Mouse (Mus musculus): Measurements from ENCODE around the gene Ankrd52.

GRCm38 (mm10) chr10:128338948-128339347, 38.0 kb upstream of the Ankrd52 start:
- TF ChIP-seq POLR2A (IDR thresholded peaks at IDR 0.05; ENCODE audit: control insufficient read depth, low read depth, low read length) (no peak), CTCF (IDR thresholded peaks at IDR 0.05; ENCODE audit: control insufficient read depth, insufficient read depth, insufficient replicate concordance, low read depth, low read length) (no peak)
